Mouse (Mus musculus) lung, postnatal 0 days (tissue): ENCODE measurements at regions not wholly inside any gene's neighbourhood (a gene's known extent, or its start where the extent isn't known, plus 50 kb on each side); places are given as distances from the start of the nearest gene placed in this dataset.

Source experiments
- CTCF ChIP-seq: IDR thresholded peaks from 2 replicates; pipeline ENCODE4 v1.5.1; 2016; ENCODE audit warnings: antibody characterized with exemption, mild to moderate bottlenecking
- EP300 ChIP-seq: IDR thresholded peaks from 2 replicates; pipeline ENCODE4 v1.6.1; 2016; ENCODE audit warnings: antibody characterized with exemption, mild to moderate bottlenecking, control low read depth

DNA sequence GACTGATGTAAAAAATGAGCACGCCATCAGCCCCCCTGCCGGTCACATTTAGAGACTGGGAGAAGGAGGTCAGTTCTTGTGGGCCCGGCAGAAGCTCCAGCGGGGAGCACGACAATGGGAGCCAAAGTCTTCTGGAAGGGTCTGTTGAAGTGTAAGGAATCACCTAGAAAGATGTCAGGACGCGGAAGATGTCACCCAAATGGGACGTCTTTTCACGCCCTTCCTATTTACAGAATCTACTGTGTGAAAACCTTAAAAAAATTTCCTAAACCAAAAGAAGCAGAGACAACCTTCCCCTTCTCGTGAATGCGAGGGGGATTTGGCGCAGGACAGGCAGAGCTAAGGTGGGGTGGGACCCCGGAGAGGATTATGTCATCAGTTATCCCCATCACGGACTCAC, 127.5 kb upstream of the Zfhx3 start:
- TF ChIP-seq CTCF (no peak), EP300 (no peak)
